Mouse (Mus musculus) brain, adult 10 weeks (tissue): Measurements from ENCODE around the gene Prph2. TPM values are rescaled to one million over a fixed set of nuclear protein-coding genes. Genes with fewer than 3 reads are reported as not detected.

Experiments used
- polyA plus RNA-seq: library from polyadenylated mRNA; stranded (reverse); fragments of 350-450 nt; fragmentation: Illumina TruSeq; extraction: RNeasy Lipid Tissue Mini Kit (QIAGEN cat#74804); gene quantifications from one replicate; pipeline ENCODE4 v1.2.3, GENCODE M21; 2015; ENCODE audit warnings: low read depth, low replicate concordance

Gene Prph2
- not detected for polyA plus RNA-seq

DNA sequence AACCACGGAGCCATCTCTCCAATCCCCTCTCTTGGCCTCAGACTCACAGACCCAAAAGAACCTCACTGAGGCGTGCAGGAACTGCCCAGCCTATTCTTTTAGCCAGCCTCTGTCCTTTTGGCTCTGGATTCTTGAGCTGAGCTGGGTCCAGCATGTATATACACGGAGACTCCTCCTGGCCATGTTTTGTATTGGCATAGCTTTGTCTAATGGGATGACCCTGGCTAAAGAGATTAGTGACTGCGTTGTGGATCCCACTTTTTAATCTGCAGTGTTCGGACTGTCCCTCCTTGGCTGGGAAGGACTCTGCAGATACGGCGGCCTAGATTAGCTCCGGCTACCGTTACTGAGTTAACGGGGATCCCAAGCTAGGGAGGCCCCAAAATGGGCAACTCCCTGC lies at the start of gene Prph2:
TSS of gene Prph2 (plus strand) at position 274 of the 400 bp plus-strand sequence.

DNA sequence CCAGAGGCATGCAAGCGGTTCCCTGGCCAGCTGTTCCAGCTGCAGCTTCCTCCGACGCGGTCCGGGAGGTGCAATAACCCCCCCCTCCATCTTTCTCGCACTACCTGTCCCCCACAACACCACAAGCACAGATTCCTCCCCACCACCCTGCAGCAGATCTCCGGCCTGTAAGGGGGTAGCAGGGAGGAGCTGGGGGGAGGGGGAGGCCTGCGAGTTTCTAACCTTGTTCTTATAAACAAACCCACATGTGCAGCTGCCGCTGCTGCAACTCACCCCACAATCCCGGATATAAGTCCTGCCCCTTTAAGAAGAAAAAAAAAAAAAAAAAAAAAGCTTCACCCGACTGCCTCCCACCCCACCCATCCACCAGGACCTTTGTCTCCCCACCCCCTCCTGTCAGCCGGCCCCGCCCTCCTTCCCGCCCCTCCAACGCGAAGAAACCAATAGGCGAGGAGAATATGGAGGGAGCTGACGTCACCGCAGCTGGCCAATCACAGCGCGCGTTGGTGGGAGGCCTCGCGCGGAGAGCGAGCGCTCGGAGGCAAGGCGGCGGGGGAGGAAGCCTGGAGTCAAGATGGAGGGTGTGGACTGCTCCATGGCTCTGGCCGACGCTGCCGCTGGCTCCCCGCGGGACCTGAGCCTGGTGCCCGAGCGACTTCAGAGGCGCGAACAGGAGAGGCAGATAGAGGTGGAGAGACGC lies 20.0 kb upstream of the Prph2 start, which contains the start of gene Tbcc:
TSS of gene Tbcc (plus strand) at position 569 of the 700 bp plus-strand sequence.

Other genes starting within 250 kb of the Prph2 start
- 24.6 TPM for gene Rrp36, start 236.1 kb upstream of the Prph2 start, polyA plus RNA-seq
- gene Mea1, start 231.7 kb upstream of the Prph2 start, polyA plus RNA-seq = 213 TPM
- 176 TPM for gene Klhdc3, start 229.5 kb upstream of the Prph2 start, polyA plus RNA-seq
- gene Ppp2r5d, start 205.3 kb upstream of the Prph2 start, polyA plus RNA-seq = 84.0 TPM
- gene Pex6, start 199.0 kb upstream of the Prph2 start, polyA plus RNA-seq = 31.4 TPM
- gene Gnmt, start 181.3 kb upstream of the Prph2 start, polyA plus RNA-seq = 1.3 TPM
- gene Cnpy3, start 158.2 kb upstream of the Prph2 start, polyA plus RNA-seq = 57.9 TPM
- 0.37 TPM for gene Ptcra, start 146.7 kb upstream of the Prph2 start, polyA plus RNA-seq
- 9.0 TPM for gene 2310039H08Rik, start 137.8 kb upstream of the Prph2 start, polyA plus RNA-seq
- 70.6 TPM for gene Rpl7l1, start 127.8 kb upstream of the Prph2 start, polyA plus RNA-seq
- gene Bicral, start 52.0 kb upstream of the Prph2 start, polyA plus RNA-seq = 27.6 TPM
- gene Tbcc, start 19.8 kb upstream of the Prph2 start, polyA plus RNA-seq = 22.1 TPM
- gene Ubr2, start 100.1 kb downstream of the Prph2 start, polyA plus RNA-seq = 25.2 TPM